ENCODE assay signal across 9 mouse cellular contexts in genomic region chr14:51103217-51103616, GRCm38 (mm10). TPM values are rescaled to one million over a fixed set of nuclear protein-coding genes. Genes with fewer than 3 reads are reported as not detected.
DNase-seq lines count a peak whose midpoint lies in the region; ATAC-seq lines count a peak whose summit lies in the region.
"Had no signal": no experiment of that assay in that cellular context is flagged by ENCODE, and none has a peak within 500 bp of the region (broad histone marks: within the 10 kb centered on the region; RNA-seq: fewer than 3 reads in every experiment).

No protein-coding gene starts in this region.

- peak; percentile 72 to 80 for DNase-seq in heart, postnatal 10 days
- DNase-seq in adrenal gland, postnatal 14 days = peak; percentile 78
- peak; percentile 69 for DNase-seq in embryonic facial prominence, embryonic 10.5 days (ENCODE audit: low spot score)
- peak; percentile 50 for DNase-seq in left cerebral cortex, postnatal 36 days (ENCODE audit: low spot score in 2 of 2)
- peak; percentile 80 to 94 for DNase-seq in spleen, postnatal 4 days (ENCODE audit: low spot score in 2 of 2)

- H3K9ac ChIP-seq in heart, embryonic 12.5 days = no peak overlapping the region
- H3K9ac ChIP-seq in hindbrain, embryonic 15.5 days = no peak overlapping the region
- H3K9ac ChIP-seq in midbrain, embryonic 15.5 days = no peak overlapping the region

- no peak overlapping the region for H3K4me2 ChIP-seq in heart, embryonic 12.5 days
- H3K4me2 ChIP-seq in hindbrain, embryonic 15.5 days = no peak overlapping the region
- no peak overlapping the region for H3K4me2 ChIP-seq in midbrain, embryonic 15.5 days

- no peaks in the 10 kb centered on the region for H3K27me3 ChIP-seq in heart, embryonic 12.5 days (replicated peaks)
- no peaks in the 10 kb centered on the region for H3K27me3 ChIP-seq in embryonic facial prominence, embryonic 10.5 days (replicated peaks; ENCODE audit: low read depth, poor library complexity, severe bottlenecking)
- no peaks in the 10 kb centered on the region for H3K27me3 ChIP-seq in hindbrain, embryonic 15.5 days
- H3K27me3 ChIP-seq in midbrain, embryonic 15.5 days (replicated peaks) = no peaks in the 10 kb centered on the region

- no peak for ATAC-seq in heart, embryonic 12.5 days (ENCODE audit: insufficient number of reproducible peaks, low FRiP score)
- ATAC-seq in hindbrain, embryonic 15.5 days (ENCODE audit: low FRiP score, low read depth) = peak; percentile 43; the same call in 1 of the 2 replicates
- ATAC-seq in midbrain, embryonic 15.5 days (replicated peaks) = peak; percentile 63

- no peak overlapping the region for H3K27ac ChIP-seq in heart, embryonic 12.5 days (ENCODE audit: poor library complexity, severe bottlenecking)
- H3K27ac ChIP-seq in embryonic facial prominence, embryonic 10.5 days (replicated peaks) = no peak overlapping the region
- H3K27ac ChIP-seq in hindbrain, embryonic 15.5 days (replicated peaks) = no peak overlapping the region
- no peak overlapping the region for H3K27ac ChIP-seq in midbrain, embryonic 15.5 days

- intact Hi-C loops in heart, postnatal 10 days (cut with DNase I) = loop anchor here (1.0 to 2.0 kb wide), 3 partner anchors 74 to 243 kb away; no protein-coding TSS in a partner anchor
- intact Hi-C loops in left cerebral cortex, postnatal 36 days (cut with DNase I) = loop anchor here (5.0 to 10.0 kb wide), 2 partner anchors 139 to 242 kb away; no protein-coding TSS in a partner anchor

- WGBS in heart, embryonic 12.5 days = 51% methylated on average over 3 of the region's 3 CpGs
- 63% methylated on average over 3 of the region's 3 CpGs for WGBS in embryonic facial prominence, embryonic 10.5 days
- 59% methylated on average over 3 of the region's 3 CpGs for WGBS in hindbrain, embryonic 15.5 days
- WGBS in midbrain, embryonic 15.5 days = 64% methylated on average over 3 of the region's 3 CpGs

- no peaks in the 10 kb centered on the region for H3K9me3 ChIP-seq in heart, embryonic 12.5 days (replicated peaks)
- no peaks in the 10 kb centered on the region for H3K9me3 ChIP-seq in embryonic facial prominence, embryonic 10.5 days
- H3K9me3 ChIP-seq in hindbrain, embryonic 15.5 days = no peaks in the 10 kb centered on the region
- no peaks in the 10 kb centered on the region for H3K9me3 ChIP-seq in midbrain, embryonic 15.5 days

- H3K4me3 ChIP-seq in heart, embryonic 12.5 days = no peak overlapping the region
- H3K4me3 ChIP-seq in embryonic facial prominence, embryonic 10.5 days = no peak overlapping the region
- no peak overlapping the region for H3K4me3 ChIP-seq in hindbrain, embryonic 15.5 days
- no peak overlapping the region for H3K4me3 ChIP-seq in midbrain, embryonic 15.5 days

- H3K36me3 ChIP-seq in heart, embryonic 12.5 days = no peaks in the 10 kb centered on the region
- no peaks in the 10 kb centered on the region for H3K36me3 ChIP-seq in embryonic facial prominence, embryonic 10.5 days (replicated peaks)
- 0 out of 2 replicates have a peak, but pooled peaks cover 3% of the 10 kb centered on the region for H3K36me3 ChIP-seq in hindbrain, embryonic 15.5 days
- H3K36me3 ChIP-seq in midbrain, embryonic 15.5 days (replicated peaks) = no peaks in the 10 kb centered on the region

- no peaks in the 10 kb centered on the region for H3K4me1 ChIP-seq in heart, embryonic 12.5 days (replicated peaks)
- no peaks in the 10 kb centered on the region for H3K4me1 ChIP-seq in embryonic facial prominence, embryonic 10.5 days
- H3K4me1 ChIP-seq in hindbrain, embryonic 15.5 days (replicated peaks) = no peaks in the 10 kb centered on the region
- no peaks in the 10 kb centered on the region for H3K4me1 ChIP-seq in midbrain, embryonic 15.5 days

RNA-seq across cellular contexts. Expression of gene Eddm3b, which starts 11.0 kb away (rescaled TPM):
- total RNA-seq in heart, postnatal 10 days (2021) = not detected
- polyA plus RNA-seq in heart, embryonic 12.5 days (2016; fragmentation: Nextera tagmentation; extraction: Ambion mirVana) = not detected in 2 replicates
- total RNA-seq in adrenal gland, postnatal 14 days (2021) = not detected in 2 replicates
- polyA plus RNA-seq in embryonic facial prominence, embryonic 10.5 days (2016; fragmentation: Nextera tagmentation; extraction: Ambion mirVana) = 0.10 and 0.17 TPM in 2 replicates
- polyA plus RNA-seq in hindbrain, embryonic 15.5 days (2015; fragmentation: Nextera tagmentation; extraction: Ambion mirVana) = not detected in 2 replicates
- total RNA-seq in left cerebral cortex, postnatal 36 days (2021) = not detected
- not detected in 2 replicates for polyA plus RNA-seq in midbrain, embryonic 15.5 days (2015; fragmentation: Nextera tagmentation; extraction: Ambion mirVana)
- polyA plus RNA-seq: large intestine, adult 2 months had no signal

RNA-seq across cellular contexts. Expression of gene Ang, which starts 12.3 kb away (rescaled TPM):
- 1 to 10 TPM; 3.2 to 4.0 TPM for total RNA-seq in heart, postnatal 10 days (2021)
- polyA plus RNA-seq in heart, embryonic 12.5 days (2016; fragmentation: Nextera tagmentation; extraction: Ambion mirVana) = 2.0 and 3.2 TPM in 2 replicates
- total RNA-seq in adrenal gland, postnatal 14 days (2021) = 6.0 and 37.1 TPM in 2 replicates
- 2.3 and 3.5 TPM in 2 replicates for polyA plus RNA-seq in embryonic facial prominence, embryonic 10.5 days (2016; fragmentation: Nextera tagmentation; extraction: Ambion mirVana)
- polyA plus RNA-seq in hindbrain, embryonic 15.5 days (2015; fragmentation: Nextera tagmentation; extraction: Ambion mirVana) = 5.0 TPM in 2 replicates
- 1 to 10 TPM; 3.6 to 5.3 TPM for total RNA-seq in left cerebral cortex, postnatal 36 days (2021)
- 4.5 and 4.8 TPM in 2 replicates for polyA plus RNA-seq in midbrain, embryonic 15.5 days (2015; fragmentation: Nextera tagmentation; extraction: Ambion mirVana)

RNA-seq across cellular contexts. Expression of gene Rnase4, which starts 12.3 kb away (rescaled TPM):
- 10 to 100 TPM; 45.4 to 46.9 TPM for total RNA-seq in heart, postnatal 10 days (2021)
- 13.7 and 15.0 TPM in 2 replicates for polyA plus RNA-seq in heart, embryonic 12.5 days (2016; fragmentation: Nextera tagmentation; extraction: Ambion mirVana)
- total RNA-seq in adrenal gland, postnatal 14 days (2021) = 56.5 and 131 TPM in 2 replicates
- 8.3 and 9.0 TPM in 2 replicates for polyA plus RNA-seq in embryonic facial prominence, embryonic 10.5 days (2016; fragmentation: Nextera tagmentation; extraction: Ambion mirVana)
- polyA plus RNA-seq in hindbrain, embryonic 15.5 days (2015; fragmentation: Nextera tagmentation; extraction: Ambion mirVana) = 16.4 and 17.6 TPM in 2 replicates
- total RNA-seq in left cerebral cortex, postnatal 36 days (2021) = 10 to 100 TPM; 17.8 to 19.3 TPM
- polyA plus RNA-seq in midbrain, embryonic 15.5 days (2015; fragmentation: Nextera tagmentation; extraction: Ambion mirVana) = 13.9 and 15.6 TPM in 2 replicates

RNA-seq across cellular contexts. Expression of gene Rnase6, which starts 20.5 kb away (rescaled TPM):
- under 1 TPM; 0.31 to 0.69 TPM for total RNA-seq in heart, postnatal 10 days (2021)
- polyA plus RNA-seq in heart, embryonic 12.5 days (2016; fragmentation: Nextera tagmentation; extraction: Ambion mirVana) = 0.29 TPM in 1 of 2 replicates, not detected in the other
- 1.3 and 4.5 TPM in 2 replicates for total RNA-seq in adrenal gland, postnatal 14 days (2021)
- not detected in 2 replicates for polyA plus RNA-seq in embryonic facial prominence, embryonic 10.5 days (2016; fragmentation: Nextera tagmentation; extraction: Ambion mirVana)
- polyA plus RNA-seq in hindbrain, embryonic 15.5 days (2015; fragmentation: Nextera tagmentation; extraction: Ambion mirVana) = 0.84 and 1.4 TPM in 2 replicates
- total RNA-seq in left cerebral cortex, postnatal 36 days (2021) = under 1 TPM in 1 of 2 experiments, not detected in 1; 0.12 TPM
- polyA plus RNA-seq in midbrain, embryonic 15.5 days (2015; fragmentation: Nextera tagmentation; extraction: Ambion mirVana) = 1.1 and 1.3 TPM in 2 replicates

RNA-seq across cellular contexts. Expression of gene Olfr750, which starts 29.0 kb away (rescaled TPM):
- not detected for total RNA-seq in heart, postnatal 10 days (2021)
- polyA plus RNA-seq in heart, embryonic 12.5 days (2016; fragmentation: Nextera tagmentation; extraction: Ambion mirVana) = not detected in 2 replicates
- not detected in 2 replicates for total RNA-seq in adrenal gland, postnatal 14 days (2021)
- polyA plus RNA-seq in embryonic facial prominence, embryonic 10.5 days (2016; fragmentation: Nextera tagmentation; extraction: Ambion mirVana) = not detected in 2 replicates
- polyA plus RNA-seq in hindbrain, embryonic 15.5 days (2015; fragmentation: Nextera tagmentation; extraction: Ambion mirVana) = 0.05 and 0.08 TPM in 2 replicates
- total RNA-seq in left cerebral cortex, postnatal 36 days (2021) = not detected
- polyA plus RNA-seq in midbrain, embryonic 15.5 days (2015; fragmentation: Nextera tagmentation; extraction: Ambion mirVana) = 0.08 and 0.09 TPM in 2 replicates
- polyA plus RNA-seq: large intestine, adult 2 months had no signal
